Mouse (Mus musculus): ENCODE measurements around the gene Pnrc2.

GRCm38 (mm10) chr4:135900008-135900407 lies 26.4 kb upstream of the Pnrc2 start:
- no peak for TF ChIP-seq CTCF (IDR thresholded peaks at IDR 0.05; ENCODE audit: borderline replicate concordance, insufficient read depth, low read depth, low read length)
- TF ChIP-seq POLR2A (IDR thresholded peaks at IDR 0.05; ENCODE audit: borderline replicate concordance, insufficient read depth, low read length), result no peak
